Mouse (Mus musculus) adrenal gland, adult 8-10 months (tissue): ENCODE measurements around the gene Chst13. TPM values are rescaled to one million over a fixed set of nuclear protein-coding genes. Genes with fewer than 3 reads are reported as not detected.

Experiments used
- DNase-seq: peaks from one replicate; pipeline ENCODE4 v3.0.0; 2022
- total RNA-seq, 4 experiments: library from RNA; stranded (reverse); gene quantifications; 2 replicates each; pipeline ENCODE4 v1.2.4; 2022

Gene Chst13
- under 1 TPM in 1 of 4 experiments, not detected in 3; 0.30 TPM for total RNA-seq

GRCm38 (mm10) chr6:90324991-90325390, at the start of gene Chst13:
TSS of gene Chst13 (minus strand) at chr6:90325185.
- no peak for DNase-seq

- DNase-seq: no peak
Measured at GRCm38 (mm10) chr6:90374647-90375046, 49.7 kb upstream of the Chst13 start.

- DNase-seq: no peak
Measured at GRCm38 (mm10) chr6:90369725-90370553, 45.0 kb upstream of the Chst13 start.

- peak; percentile 99 for DNase-seq
Measured at GRCm38 (mm10) chr6:90368976-90369724, 44.2 kb upstream of the Chst13 start, which contains the start of gene Zxdc. TSS of gene Zxdc (plus strand) at chr6:90369492.

DNA sequence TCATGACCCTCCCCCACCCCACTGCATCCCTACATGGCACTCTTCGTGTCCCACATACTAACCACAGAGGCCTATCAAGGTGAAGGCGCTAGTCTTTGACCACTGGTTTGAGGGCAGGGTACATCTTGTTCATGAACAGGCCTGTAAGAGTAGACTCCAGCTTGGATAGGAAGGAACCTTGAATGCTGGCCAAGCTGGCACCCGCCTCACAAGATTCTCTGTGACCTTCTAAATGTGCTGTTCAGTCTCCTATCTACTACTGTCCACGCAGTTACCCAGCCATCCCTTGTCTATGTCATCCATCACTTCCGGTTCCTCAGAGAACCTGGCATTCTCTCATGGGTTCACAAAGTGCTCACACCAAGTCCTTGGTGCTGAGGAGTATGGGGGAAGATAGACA, 38.3 kb upstream of the Chst13 start:
- peak; percentile 67 for DNase-seq

DNA sequence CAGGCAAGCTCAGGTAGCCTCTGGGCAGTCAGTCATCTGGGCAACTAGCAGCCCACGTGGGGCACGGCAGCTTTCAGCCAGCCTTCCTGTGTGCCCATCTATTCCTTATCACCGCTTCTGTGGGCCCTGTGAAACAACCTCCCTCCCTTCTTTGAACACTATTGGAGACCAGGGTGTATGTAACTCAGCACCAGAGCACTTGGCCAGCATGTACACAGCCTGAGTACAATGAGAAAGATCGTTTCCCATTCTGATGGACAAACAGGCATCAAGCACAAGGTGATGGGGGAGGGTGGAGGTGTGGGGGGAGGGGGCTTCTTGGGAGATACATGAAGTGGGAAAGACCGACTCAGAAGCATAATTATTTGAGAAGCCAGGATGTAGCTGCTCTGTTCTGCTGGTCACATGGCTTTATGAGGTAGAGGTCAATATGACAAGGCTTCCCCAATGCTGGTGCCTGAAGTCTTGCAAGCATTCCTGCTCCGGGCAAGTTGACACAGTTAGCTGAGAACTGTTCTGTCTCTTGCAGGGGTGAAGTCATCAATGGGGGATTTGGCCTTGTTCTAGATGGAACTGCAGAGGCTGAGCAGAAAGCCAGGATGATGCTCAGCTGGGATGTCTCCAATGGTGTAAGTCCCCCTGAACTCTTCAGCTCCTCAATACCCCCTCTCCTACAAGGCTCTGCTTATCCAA, 36.1 kb upstream of the Chst13 start:
- DNase-seq: no peak

- DNase-seq: peak; percentile 83
Measured at GRCm38 (mm10) chr6:90360024-90360781, 35.2 kb upstream of the Chst13 start.

DNA sequence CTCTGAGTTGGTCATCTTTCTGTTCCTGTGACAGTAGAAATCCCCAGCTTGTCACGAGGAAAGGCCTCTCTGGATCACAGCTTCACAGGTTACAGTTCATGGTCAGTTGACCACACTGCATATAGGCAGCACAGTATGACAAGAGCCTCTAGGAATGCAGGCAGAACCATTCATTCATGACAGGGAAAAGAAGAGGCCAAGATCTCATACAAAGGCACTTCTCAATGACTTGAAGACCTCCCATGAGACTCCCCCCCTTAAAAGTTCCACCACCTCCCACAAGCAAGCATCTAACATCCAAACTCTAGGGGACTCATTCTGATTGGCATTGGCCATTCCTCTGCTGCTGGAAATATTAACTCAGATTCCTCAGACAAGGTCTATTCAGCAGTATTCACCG, 34.5 kb upstream of the Chst13 start:
- DNase-seq: no peak

DNA sequence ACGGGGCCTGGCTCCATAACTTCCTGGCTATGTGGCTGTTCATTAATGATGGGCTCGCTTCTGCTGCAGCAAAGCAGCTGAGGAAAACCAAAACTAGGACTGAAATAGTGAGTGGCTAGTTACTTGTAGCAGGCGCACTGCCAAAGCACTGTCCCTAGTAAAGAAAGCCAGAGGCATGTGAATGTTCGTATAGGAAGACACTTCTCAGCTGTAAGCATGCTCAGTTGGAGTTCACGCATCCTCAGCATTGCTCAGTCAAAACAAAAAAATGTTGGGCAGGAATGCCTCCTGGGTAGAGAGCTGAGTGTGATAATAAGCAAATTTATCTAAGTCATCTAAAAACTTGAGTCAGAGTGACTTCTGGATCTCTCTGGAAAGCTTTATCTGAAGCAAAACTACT, 33.2 kb upstream of the Chst13 start:
- no peak for DNase-seq

- no peak for DNase-seq
Measured at GRCm38 (mm10) chr6:90350011-90350410, 25.0 kb upstream of the Chst13 start.

- DNase-seq: peak; percentile 36
Measured at GRCm38 (mm10) chr6:90348500-90348899, 23.5 kb upstream of the Chst13 start.

GRCm38 (mm10) chr6:90347183-90347582, 22.2 kb upstream of the Chst13 start:
- DNase-seq: no peak

DNA sequence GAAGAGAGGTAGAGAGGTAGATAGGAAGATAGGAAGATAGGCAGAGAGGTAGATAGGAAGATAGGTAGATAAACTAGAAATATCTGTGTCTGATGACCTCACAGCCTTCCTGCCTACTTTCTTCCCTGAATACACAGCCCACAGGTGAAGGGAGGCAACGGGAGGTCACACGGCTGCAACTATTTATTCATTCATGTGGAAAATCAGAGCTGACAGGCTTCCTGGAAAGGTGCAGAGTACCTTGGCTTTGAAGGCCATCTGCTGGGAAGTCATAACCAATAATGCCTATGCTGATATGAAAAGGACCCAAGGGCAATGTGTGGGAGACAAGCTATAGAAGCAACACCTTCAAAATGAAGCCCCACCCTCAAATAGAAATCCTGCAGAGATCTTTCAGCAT, 17.4 kb upstream of the Chst13 start:
- no peak for DNase-seq

GRCm38 (mm10) chr6:90334244-90334643, 9.3 kb upstream of the Chst13 start:
- DNase-seq: no peak

- no peak for DNase-seq
Measured at GRCm38 (mm10) chr6:90332561-90333425, 7.8 kb upstream of the Chst13 start, which contains the start of gene Uroc1. TSS of gene Uroc1 (plus strand) at chr6:90333284.

DNA sequence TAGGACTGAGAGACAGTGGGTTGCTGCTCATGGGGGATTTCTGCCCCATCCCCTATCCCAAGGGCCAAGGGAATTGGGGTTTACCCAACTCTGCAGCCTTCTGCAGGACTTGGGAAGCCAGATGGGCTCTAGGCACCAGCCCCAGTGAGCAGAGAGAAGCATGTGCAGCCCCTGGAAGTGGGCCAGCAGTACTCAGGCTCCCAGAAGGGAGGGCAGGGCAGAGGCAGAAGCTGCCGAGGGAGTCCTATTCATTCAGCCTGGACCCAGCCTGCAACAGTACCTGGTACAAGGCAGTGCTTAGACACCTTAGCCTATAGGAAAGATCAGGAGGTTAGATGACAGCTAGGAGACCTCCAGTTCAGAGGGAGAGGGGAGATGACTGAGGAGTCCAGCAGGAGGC, 5.0 kb upstream of the Chst13 start:
- no peak for DNase-seq

- no peak for DNase-seq
Measured at GRCm38 (mm10) chr6:90327670-90328069, 2.7 kb upstream of the Chst13 start.

DNA sequence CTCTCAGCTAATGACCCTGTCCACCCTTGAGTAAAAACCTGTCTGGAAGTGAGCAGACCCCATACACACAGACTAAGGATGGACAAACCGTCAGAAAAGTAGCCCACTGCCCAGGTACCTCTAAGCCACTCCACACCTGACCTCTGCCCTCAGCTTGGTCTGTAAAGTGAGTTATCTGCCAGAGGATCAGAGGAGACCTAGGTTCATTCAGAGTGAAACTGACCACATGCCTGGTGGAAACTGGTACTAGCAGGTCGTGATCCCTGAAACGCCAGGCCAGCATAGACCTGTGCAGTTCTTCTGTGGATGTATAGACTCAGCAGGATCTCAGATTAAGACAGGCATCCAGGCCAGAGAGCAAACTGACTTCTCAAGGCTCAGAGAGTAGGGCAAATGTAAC, 522 bp downstream of the Chst13 start:
- DNase-seq: no peak

- DNase-seq: no peak
Measured at GRCm38 (mm10) chr6:90324026-90324425, 959 bp downstream of the Chst13 start.

DNA sequence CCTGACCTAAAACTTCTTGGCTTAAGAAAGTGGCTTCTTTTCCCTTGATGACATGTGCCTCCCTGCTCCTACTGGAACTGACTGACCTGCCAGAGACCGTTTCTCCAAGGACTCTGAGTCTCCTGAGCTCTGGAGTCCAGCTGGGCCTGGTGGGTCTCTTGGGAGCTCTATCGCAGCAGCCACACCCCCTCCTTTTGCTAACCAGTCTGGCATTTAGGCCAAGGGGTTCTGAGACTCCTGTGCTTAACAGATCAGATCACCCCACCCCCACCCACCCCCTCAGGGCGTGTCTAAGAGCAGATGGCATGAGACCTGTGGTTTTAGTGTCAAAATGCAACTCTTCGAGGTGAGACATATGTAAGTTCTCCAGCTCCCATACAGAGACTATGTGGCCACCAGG, 3.2 kb downstream of the Chst13 start:
- DNase-seq: no peak

- no peak for DNase-seq
Measured at GRCm38 (mm10) chr6:90320429-90320828, 4.6 kb downstream of the Chst13 start.
